Mouse (Mus musculus) ES-Bruce4 (cell line): Measurements from ENCODE around the gene Ccdc141.

Experiments
- CTCF ChIP-seq: IDR thresholded peaks from one replicate; pipeline ENCODE4 v1.8.1; 2011; ENCODE audit warnings: low read depth, low read length
- EP300 ChIP-seq: IDR thresholded peaks from 2 replicates; pipeline ENCODE4 v1.6.1; 2011; ENCODE audit warnings: low read depth, low read length; ENCODE audit not compliant: insufficient read depth

DNA sequence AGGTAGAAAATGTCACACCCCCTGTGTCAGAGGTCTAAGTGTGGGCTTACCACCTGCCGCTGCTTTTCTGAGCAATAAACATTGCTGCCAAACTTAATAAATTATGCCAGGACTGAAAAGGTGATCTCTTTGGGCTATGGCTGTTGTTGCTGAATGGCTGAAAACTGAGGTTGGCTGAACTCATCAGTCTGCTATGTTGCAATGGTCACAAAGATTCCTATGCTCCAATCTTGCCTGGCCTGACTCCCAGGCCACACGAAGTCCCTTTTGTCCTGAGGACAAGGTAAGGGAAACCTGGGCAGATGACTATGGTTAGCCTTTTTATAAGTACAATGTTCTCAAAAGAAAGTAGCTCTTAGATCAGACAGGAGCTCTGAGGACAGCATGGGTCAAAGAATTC is 204.4 kb downstream of the Ccdc141 start:
- TF ChIP-seq CTCF (no peak), EP300 (no peak)
